Mouse (Mus musculus) spleen, embryonic (tissue): ENCODE measurements around the gene Rgs7bp.

Experiments used
- CTCF ChIA-PET: fragments of 350-600 bp; sonication (Branson Sonifier 250); formaldehyde crosslinking; loops from one replicate; lab custom pipeline; 2022; lab: Charles Lee

Gene Rgs7bp

GRCm38 (mm10) chr13:105054181-105054940 lies at the start of gene Rgs7bp:
Rgs7bp (minus strand) TSS chr13:105054930.
- CTCF ChIA-PET: no interaction called here

GRCm38 (mm10) chr13:105104385-105104784 lies 49.7 kb upstream of the Rgs7bp start:
- CTCF ChIA-PET: no interaction called here

- CTCF ChIA-PET: no interaction called here
These were observed 46.0 kb upstream of the Rgs7bp start for GRCm38 (mm10) chr13:105100705-105101104.

GRCm38 (mm10) chr13:105096316-105096715 lies 41.6 kb upstream of the Rgs7bp start:
- CTCF ChIA-PET: no interaction called here

GRCm38 (mm10) chr13:105089276-105089675 lies 34.5 kb upstream of the Rgs7bp start:
- CTCF ChIA-PET: no interaction called here

GRCm38 (mm10) chr13:105081862-105082261 lies 27.1 kb upstream of the Rgs7bp start, which contains the start of gene 4933425L06Rik:
4933425L06Rik (plus strand) TSS chr13:105082122.
- CTCF ChIA-PET: no interaction called here

GRCm38 (mm10) chr13:105066890-105067845 lies 12.4 kb upstream of the Rgs7bp start:
- CTCF ChIA-PET: no interaction called here

- CTCF ChIA-PET: no interaction called here
These were observed 11.4 kb upstream of the Rgs7bp start for GRCm38 (mm10) chr13:105066119-105066518.

GRCm38 (mm10) chr13:105055374-105055773 lies 644 bp upstream of the Rgs7bp start:
- CTCF ChIA-PET: no interaction called here

GRCm38 (mm10) chr13:105054941-105055309 lies 195 bp upstream of the Rgs7bp start:
- CTCF ChIA-PET: no interaction called here

GRCm38 (mm10) chr13:105053618-105054017 lies 1.1 kb downstream of the Rgs7bp start:
- CTCF ChIA-PET: no interaction called here

GRCm38 (mm10) chr13:105051432-105051831 lies 3.3 kb downstream of the Rgs7bp start:
- CTCF ChIA-PET: no interaction called here

GRCm38 (mm10) chr13:105048662-105049061 lies 6.1 kb downstream of the Rgs7bp start:
- CTCF ChIA-PET: no interaction called here

GRCm38 (mm10) chr13:105047377-105047776 lies 7.4 kb downstream of the Rgs7bp start:
- CTCF ChIA-PET: no interaction called here

- CTCF ChIA-PET: no interaction called here
These were observed 10.8 kb downstream of the Rgs7bp start for GRCm38 (mm10) chr13:105043882-105044281.

GRCm38 (mm10) chr13:105038334-105038733 lies 16.4 kb downstream of the Rgs7bp start:
- CTCF ChIA-PET: no interaction called here

- CTCF ChIA-PET: no interaction called here
These were observed 16.9 kb downstream of the Rgs7bp start for GRCm38 (mm10) chr13:105037816-105038215.

- CTCF ChIA-PET: no interaction called here
These were observed 22.8 kb downstream of the Rgs7bp start for GRCm38 (mm10) chr13:105031882-105032281.

GRCm38 (mm10) chr13:105028276-105028675 lies 26.5 kb downstream of the Rgs7bp start:
- CTCF ChIA-PET: no interaction called here

GRCm38 (mm10) chr13:105016577-105016976 lies 38.2 kb downstream of the Rgs7bp start:
- CTCF ChIA-PET: no interaction called here

- CTCF ChIA-PET: no interaction called here
These were observed 38.9 kb downstream of the Rgs7bp start for GRCm38 (mm10) chr13:105015710-105016404.

- CTCF ChIA-PET: no interaction called here
These were observed 43.4 kb downstream of the Rgs7bp start for GRCm38 (mm10) chr13:105011300-105011699.
